In genomic region chr9:56701394-56701793, GRCm38 (mm10) we compare ENCODE assay signal across 11 mouse cellular contexts.
DNase-seq lines count a peak whose midpoint lies in the region; ATAC-seq and TF ChIP-seq lines count a peak whose summit lies in the region.
"Had no signal": no experiment of that assay in that cellular context is flagged by ENCODE, and none has a peak within 500 bp of the region (broad histone marks: within the 10 kb centered on the region; RNA-seq: fewer than 3 reads in every experiment).

No protein-coding gene starts in this region.

- peak; percentile 55 for ATAC-seq in forebrain, postnatal 0 days
- no peak for ATAC-seq in megakaryocyte progenitor cell, adult 5-6 weeks (replicated peaks; ENCODE audit: poor library complexity)
- no peak for ATAC-seq in liver, embryonic 11.5 days (replicated peaks; ENCODE audit: low FRiP score)

- H3K4me1 ChIP-seq in forebrain, postnatal 0 days (ENCODE audit: insufficient read depth) = peaks cover 3% of the 10 kb centered on the region; the same call in 1 of the 2 replicates
- no peaks in the 10 kb centered on the region for H3K4me1 ChIP-seq in liver, embryonic 11.5 days (replicated peaks; ENCODE audit: control insufficient read depth, insufficient read depth, low read length)

- 27% methylated on average over 3 of the region's 3 CpGs for WGBS in forebrain, postnatal 0 days
- WGBS in liver, embryonic 11.5 days = 73% methylated on average over 3 of the region's 3 CpGs

- H3K9me3 ChIP-seq in forebrain, postnatal 0 days (ENCODE audit: low read length) = no peaks in the 10 kb centered on the region
- H3K9me3 ChIP-seq in liver, embryonic 11.5 days (ENCODE audit: control insufficient read depth, low read length) = no peaks in the 10 kb centered on the region
- H3K9me3 ChIP-seq: embryonic facial prominence, embryonic 12.5 days; lung, embryonic 15.5 days had no signal

- no peaks in the 10 kb centered on the region for H3K27me3 ChIP-seq in forebrain, postnatal 0 days (ENCODE audit: insufficient read depth, low read length)
- no peaks in the 10 kb centered on the region for H3K27me3 ChIP-seq in liver, embryonic 11.5 days (replicated peaks; ENCODE audit: control insufficient read depth, insufficient read depth, low read length)
- H3K27me3 ChIP-seq: lung, embryonic 15.5 days had no signal

- no peak for TF ChIP-seq CTCF in forebrain, postnatal 0 days (IDR thresholded peaks at IDR 0.05; ENCODE audit: low read depth)

- H3K4me2 ChIP-seq in forebrain, postnatal 0 days (ENCODE audit: low read depth) = no peak overlapping the region
- no peak overlapping the region for H3K4me2 ChIP-seq in liver, embryonic 11.5 days
- H3K4me2 ChIP-seq: embryonic facial prominence, embryonic 12.5 days; lung, embryonic 15.5 days had no signal

- peak; percentile 21 for DNase-seq in kidney, postnatal 10 days
- no peak for DNase-seq in kidney, postnatal 36 days
- peak; percentile 59 for DNase-seq in right cerebral cortex, postnatal 14 days
- DNase-seq in right cerebral cortex, postnatal 36 days (ENCODE audit: low spot score in 2 of 2) = no peak
- peak; percentile 74 for DNase-seq in forebrain, postnatal 0 days
- no peak for DNase-seq in liver, embryonic 11.5 days (ENCODE audit: low spot score)
- DNase-seq: gastrocnemius, adult 2 months; kidney, adult 11 months had no signal

- no peak overlapping the region for H3K4me3 ChIP-seq in forebrain, postnatal 0 days (ENCODE audit: low read depth, low read length)
- no peak overlapping the region for H3K4me3 ChIP-seq in liver, embryonic 11.5 days (ENCODE audit: low read depth, low read length)
- H3K4me3 ChIP-seq: embryonic facial prominence, embryonic 12.5 days; gastrocnemius, adult 2 months; lung, embryonic 15.5 days had no signal

- no peak overlapping the region for H3K9ac ChIP-seq in forebrain, postnatal 0 days
- H3K9ac ChIP-seq in liver, embryonic 11.5 days (ENCODE audit: low read depth, low read length) = no peak overlapping the region
- H3K9ac ChIP-seq: embryonic facial prominence, embryonic 12.5 days; lung, embryonic 15.5 days had no signal

- no peaks in the 10 kb centered on the region for H3K36me3 ChIP-seq in forebrain, postnatal 0 days (ENCODE audit: insufficient read depth)
- no peaks in the 10 kb centered on the region for H3K36me3 ChIP-seq in liver, embryonic 11.5 days (ENCODE audit: control insufficient read depth, insufficient read depth, low read length)
- H3K36me3 ChIP-seq: embryonic facial prominence, embryonic 12.5 days; lung, embryonic 15.5 days had no signal

- no peak overlapping the region for H3K27ac ChIP-seq in forebrain, postnatal 0 days (ENCODE audit: low read depth, low read length)
- H3K27ac ChIP-seq in liver, embryonic 11.5 days (ENCODE audit: low read depth, low read length) = no peak overlapping the region
- H3K27ac ChIP-seq: embryonic facial prominence, embryonic 12.5 days; gastrocnemius, adult 2 months; lung, embryonic 15.5 days had no signal

Comparison
In these comparisons a context has a peak if more than half of its experiments do, and no peak if none do; other contexts are left out.
1. DNase-seq: peak in kidney, postnatal 10 days (single experiment), right cerebral cortex, postnatal 14 days (single experiment) and forebrain, postnatal 0 days (single experiment); none in kidney, postnatal 36 days (0 of 2), right cerebral cortex, postnatal 36 days (0 of 2) and liver, embryonic 11.5 days (single experiment).